Mouse (Mus musculus) MEL (cell line): Measurements from ENCODE around the gene Ckap2l.

Experiments
- CTCF ChIP-seq, 3 experiments: IDR thresholded peaks in 2 of 3; conservative IDR thresholded peaks in 1 of 3; 2 replicates each; pipeline ENCODE4 v1.5.1; 2011 to 2012; ENCODE audit warnings: low read length in 3 of 3, low read depth in 2 of 3, mild to moderate bottlenecking in 2 of 3, improper control_type of control experiment in 1 of 3, inconsistent platforms in 1 of 3, mixed read lengths in 1 of 3, moderate library complexity in 1 of 3; ENCODE audit not compliant: control insufficient read depth in 1 of 3, insufficient read depth in 1 of 3, poor library complexity in 1 of 3, severe bottlenecking in 1 of 3
- ETS1 ChIP-seq: IDR thresholded peaks from 2 replicates; pipeline ENCODE4 v1.6.1; 2012; ENCODE audit warnings: low read depth, mild to moderate bottlenecking, inconsistent platforms, low read length, improper control_type of control experiment, moderate library complexity
- GATA1 ChIP-seq: IDR thresholded peaks from 2 replicates; pipeline ENCODE4 v1.6.1; 2011; ENCODE audit warnings: low read depth, low read length, improper control_type of control experiment
- HCFC1 ChIP-seq: IDR thresholded peaks from 2 replicates; pipeline ENCODE4 v1.6.1; 2012; ENCODE audit warnings: low read depth, mild to moderate bottlenecking, inconsistent platforms, low read length, improper control_type of control experiment, moderate library complexity
- JUND ChIP-seq: IDR thresholded peaks from 2 replicates; pipeline ENCODE4 v1.6.1; 2011; ENCODE audit warnings: low read depth, mild to moderate bottlenecking, improper control_type of control experiment, low read length
- MAZ ChIP-seq: IDR thresholded peaks from 2 replicates; pipeline ENCODE4 v1.6.1; 2012; ENCODE audit warnings: low read depth, mild to moderate bottlenecking, inconsistent platforms, low read length, improper control_type of control experiment
- NELFE ChIP-seq: IDR thresholded peaks from 2 replicates; pipeline ENCODE4 v1.6.1; 2011; ENCODE audit warnings: low read depth, low read length, improper control_type of control experiment
- POLR2A ChIP-seq, 2 experiments: IDR thresholded peaks; 2 replicates each; pipeline ENCODE4 v1.6.1; 2011 to 2012; ENCODE audit warnings: low read length in 2 of 2, mild to moderate bottlenecking in 2 of 2, control low read depth in 1 of 2, improper control_type of control experiment in 1 of 2, low read depth in 1 of 2, moderate library complexity in 1 of 2; ENCODE audit not compliant: control insufficient read depth in 1 of 2, insufficient read depth in 1 of 2, poor library complexity in 1 of 2
- POLR2AphosphoS2 ChIP-seq: IDR thresholded peaks from 2 replicates; pipeline ENCODE4 v1.6.1; 2011; ENCODE audit warnings: low read length, improper control_type of control experiment
- POLR2AphosphoS5 ChIP-seq: IDR thresholded peaks from 2 replicates; pipeline ENCODE4 v1.6.1; 2012; ENCODE audit warnings: low read depth, borderline replicate concordance, mild to moderate bottlenecking, inconsistent platforms, low read length, moderate library complexity, mixed read lengths
- USF1 ChIP-seq: IDR thresholded peaks from 2 replicates; pipeline ENCODE4 v1.6.1; 2014; ENCODE audit warnings: low read depth, mild to moderate bottlenecking, inconsistent platforms, low read length, improper control_type of control experiment, moderate library complexity
- ZMIZ1 ChIP-seq: IDR thresholded peaks from 2 replicates; pipeline ENCODE4 v1.6.1; 2012; ENCODE audit warnings: low read depth, mild to moderate bottlenecking, inconsistent platforms, low read length, improper control_type of control experiment, moderate library complexity

- TF ChIP-seq NELFE, result no peak
- no peak for TF ChIP-seq POLR2A (IDR thresholded peaks at IDR 0.05; ENCODE audit: control insufficient read depth in 1 of 2, insufficient read depth in 1 of 2, low read depth in 1 of 2, low read length in 2 of 2, poor library complexity in 1 of 2)
- no peak for TF ChIP-seq POLR2AphosphoS2
- TF ChIP-seq GATA1, result no peak
- TF ChIP-seq ETS1, result no peak
- no peak for TF ChIP-seq HCFC1
- TF ChIP-seq CTCF (IDR thresholded peaks at IDR 0.05 in 2 of 3, conservative IDR thresholded peaks at IDR 0.05 in 1 of 3; ENCODE audit: control insufficient read depth in 1 of 3, insufficient read depth in 1 of 3, low read depth in 2 of 3, low read length in 3 of 3, poor library complexity in 1 of 3, severe bottlenecking in 1 of 3), result no peak
- no peak for TF ChIP-seq USF1
- TF ChIP-seq JUND, result no peak
- no peak for TF ChIP-seq POLR2AphosphoS5
- no peak for TF ChIP-seq ZMIZ1
- no peak for TF ChIP-seq MAZ
Observed at GRCm38 (mm10) chr2:129269986-129270385, 27.0 kb downstream of the Ckap2l start.
